Mouse (Mus musculus) cerebellum, adult 2 months (tissue): ENCODE results near the gene Kalrn. TPM values are rescaled to one million over a fixed set of nuclear protein-coding genes. Genes with fewer than 3 reads are reported as not detected.

Experiments used
- DNase-seq, 2 experiments: peaks; one replicate each; pipeline ENCODE4 v3.0.0; 2021
- H3K27ac ChIP-seq: fragments of 200-500 bp; 2 replicates; pipeline ENCODE4 v1.5.1; 2012; ENCODE audit warnings: low read length, control low read depth, inconsistent platforms; ENCODE audit not compliant: insufficient read depth
- H3K27me3 ChIP-seq: fragments of 200-500 bp; 2 replicates; pipeline ENCODE4 v1.6.1; 2012; ENCODE audit warnings: inconsistent platforms, mild to moderate bottlenecking, low read length, moderate library complexity; ENCODE audit not compliant: control insufficient read depth, insufficient read depth
- H3K4me1 ChIP-seq: fragments of 200-500 bp; 2 replicates; pipeline ENCODE4 v1.6.1; 2011; ENCODE audit warnings: low read length; ENCODE audit not compliant: control insufficient read depth, insufficient read depth
- H3K4me3 ChIP-seq: fragments of 200-500 bp; replicated peaks from 2 replicates; pipeline ENCODE3; 2011; ENCODE audit warnings: mild to moderate bottlenecking, low read depth, low read length, control low read depth; ENCODE audit not compliant: insufficient read depth
- CTCF ChIP-seq: fragments of 200-500 bp; IDR thresholded peaks from 2 replicates; pipeline ENCODE4 v1.5.1; 2011; ENCODE audit warnings: low read depth, mild to moderate bottlenecking, control low read depth, low read length, moderate library complexity, borderline replicate concordance; ENCODE audit not compliant: insufficient read depth
- POLR2A ChIP-seq: fragments of 200-500 bp; IDR thresholded peaks from 2 replicates; pipeline ENCODE4 v1.6.1; 2011; ENCODE audit warnings: low read length, control low read depth, borderline replicate concordance; ENCODE audit not compliant: insufficient read depth
- WGBS: fragments of 180-500 bp; shearing (Covaris S2); methylation state at CpG from one replicate; pipeline ENCODE4 v1.1.7; 2018; 5-methylcytosine and 5-hydroxymethylcytosine counted together
- polyA plus RNA-seq: library from polyadenylated mRNA; depleted of rRNA; stranded (reverse); fragments of >200 nt; gene quantifications from 2 replicates; pipeline ENCODE4 v1.2.3, GENCODE M21; 2012

Gene Kalrn
- polyA plus RNA-seq, 1 experiment = 17.9 TPM

- WGBS = 57% methylated on average over 8 of the region's 8 CpGs
These were observed 21.4 kb upstream of the Kalrn start for GRCm38 (mm10) chr16:34594597-34595262.

DNA sequence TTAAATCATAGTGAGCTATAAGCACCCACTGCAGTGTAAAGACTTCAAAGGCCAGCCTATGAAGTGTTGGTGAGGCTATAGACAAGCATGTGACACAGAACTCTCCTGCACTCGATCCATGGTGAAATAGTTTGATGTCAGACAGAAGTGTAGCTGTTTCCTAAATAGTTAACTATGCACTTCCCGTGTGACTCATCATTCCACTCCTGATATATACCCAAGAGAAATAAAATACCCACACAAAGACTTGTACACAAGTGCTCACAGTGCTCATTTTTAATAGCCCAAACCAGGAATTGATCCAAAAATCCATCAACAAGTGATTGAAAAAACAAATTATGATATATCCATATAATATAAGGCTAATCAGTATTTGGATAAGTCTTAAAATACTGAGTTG is 19.4 kb upstream of the Kalrn start:
- DNase-seq = no peak
- Histone ChIP-seq H3K27ac (no peak overlapping the region), H3K4me1 (no peaks in the 10 kb centered on the region), H3K27me3 (no peaks in the 10 kb centered on the region), H3K4me3 (no peak overlapping the region)
- TF ChIP-seq POLR2A (no peak), CTCF (no peak)
- 75% methylated on average over 2 of the region's 2 CpGs for WGBS

More at GRCm38 (mm10) chr16:34594597-34595262, 21.4 kb upstream of the Kalrn start:
- DNase-seq = no peak
- TF ChIP-seq CTCF (no peak), POLR2A (no peak)
- no peak overlapping the region for H3K27ac ChIP-seq
- H3K4me3 ChIP-seq = no peak overlapping the region
- no peaks in the 10 kb centered on the region for H3K27me3 ChIP-seq
- H3K4me1 ChIP-seq = no peaks in the 10 kb centered on the region

DNA sequence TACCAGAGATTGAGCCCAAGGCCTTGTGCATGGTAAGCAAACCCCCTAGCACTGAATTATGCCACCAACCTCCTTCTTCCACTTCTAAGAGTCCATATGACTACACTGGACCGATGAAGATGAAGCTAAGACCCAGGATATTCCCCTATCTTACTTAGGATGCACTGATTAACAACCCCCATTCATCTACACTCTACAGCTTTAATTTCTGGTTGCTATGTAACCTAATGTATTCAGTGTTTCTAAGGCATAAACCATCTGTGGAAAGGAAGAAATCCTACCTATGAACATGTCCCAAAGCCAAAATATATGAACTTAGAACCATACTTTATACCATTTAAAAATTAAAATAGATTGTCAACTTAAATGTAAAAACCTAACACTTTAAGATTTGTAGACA is 18.6 kb upstream of the Kalrn start:
- no peak for TF ChIP-seq CTCF
- no peak for TF ChIP-seq POLR2A
- no peak for DNase-seq
- WGBS = 89% methylated on average over 1 of the region's 1 CpGs

DNA sequence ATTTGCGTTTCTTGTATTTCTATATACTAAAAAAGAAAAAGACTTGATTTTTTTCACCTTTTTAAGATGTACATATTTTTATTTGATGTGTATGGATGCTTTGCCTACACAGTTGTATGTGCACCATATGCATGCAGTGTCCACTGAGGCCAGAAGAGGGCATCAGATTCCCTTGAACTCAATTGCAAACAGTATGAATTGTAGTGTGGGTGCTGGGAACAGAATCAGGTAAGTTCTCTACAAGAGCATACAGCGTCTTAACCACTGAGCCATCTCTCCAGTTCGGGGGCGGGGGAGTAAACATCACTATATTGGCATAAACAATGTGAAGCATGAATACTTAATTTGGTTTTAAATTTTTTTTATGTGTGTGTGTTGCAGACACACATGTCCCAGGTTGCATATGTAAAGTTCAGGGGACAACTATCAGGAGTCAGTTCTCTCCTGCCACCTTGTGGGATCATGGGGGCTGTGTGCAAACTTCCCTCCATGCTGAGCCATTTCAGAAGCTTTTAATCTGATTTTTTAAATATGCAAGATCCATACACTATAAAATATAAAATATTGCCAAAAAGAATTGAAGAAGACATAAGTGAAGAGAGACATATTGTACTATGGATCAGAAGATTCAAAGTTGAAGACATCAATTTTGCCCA is 6.5 kb upstream of the Kalrn start:
- no peaks in the 10 kb centered on the region for H3K27me3 ChIP-seq
- TF ChIP-seq CTCF = no peak
- TF ChIP-seq POLR2A = no peak
- H3K4me3 ChIP-seq = no peak overlapping the region
- H3K4me1 ChIP-seq = no peaks in the 10 kb centered on the region
- WGBS = 98% methylated on average over 4 of the region's 4 CpGs
- no peak overlapping the region for H3K27ac ChIP-seq
- no peak for DNase-seq

More for the DNA sequence above, 18.6 kb upstream of the Kalrn start:
- no peak overlapping the region for H3K4me3 ChIP-seq
- H3K27me3 ChIP-seq = no peaks in the 10 kb centered on the region
- no peak overlapping the region for H3K27ac ChIP-seq
- no peaks in the 10 kb centered on the region for H3K4me1 ChIP-seq

DNA sequence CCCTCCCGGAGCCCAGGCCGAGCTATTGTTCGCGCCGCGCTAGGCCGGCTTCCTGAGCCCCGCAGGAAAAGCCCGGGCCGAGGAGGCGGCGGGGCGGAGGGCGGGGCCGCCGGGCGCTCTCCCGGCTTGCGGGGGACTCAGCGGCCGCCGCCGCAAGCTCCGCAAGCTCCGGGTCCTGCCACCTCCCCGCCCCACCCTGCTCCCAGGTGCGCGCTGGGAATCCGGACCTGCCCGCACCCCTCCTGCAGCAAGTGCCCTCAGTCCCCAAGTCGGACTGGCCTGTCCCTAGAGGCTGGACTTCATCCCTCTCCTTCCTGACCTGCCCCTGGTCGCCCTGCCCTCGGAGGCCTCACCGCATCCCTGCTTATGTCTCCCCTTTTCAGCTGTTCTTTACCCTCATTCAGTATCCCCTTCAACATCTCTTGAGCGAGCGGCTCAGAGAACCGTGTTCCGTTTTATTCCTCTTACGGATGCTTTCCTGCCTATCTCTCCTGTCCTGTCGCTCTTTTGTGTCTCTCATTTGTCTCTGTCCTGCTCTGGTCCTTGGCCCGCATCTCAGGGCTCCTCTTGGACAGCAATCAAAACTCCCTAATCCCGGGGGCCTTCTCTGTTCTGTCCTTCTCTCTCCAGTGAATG is 642 bp upstream of the Kalrn start:
- Histone ChIP-seq H3K4me3 (peak overlapping the region; percentile 59), H3K4me1 (no peaks in the 10 kb centered on the region), H3K27me3 (no peaks in the 10 kb centered on the region; the same call in 1 of the 2 replicates), H3K27ac (no peak overlapping the region)
- DNase-seq = peak in 1 of 2 experiments; percentile 39
- under 1% methylated on average over 36 of the region's 42 CpGs for WGBS
- TF ChIP-seq POLR2A (no peak), CTCF (no peak)

DNA sequence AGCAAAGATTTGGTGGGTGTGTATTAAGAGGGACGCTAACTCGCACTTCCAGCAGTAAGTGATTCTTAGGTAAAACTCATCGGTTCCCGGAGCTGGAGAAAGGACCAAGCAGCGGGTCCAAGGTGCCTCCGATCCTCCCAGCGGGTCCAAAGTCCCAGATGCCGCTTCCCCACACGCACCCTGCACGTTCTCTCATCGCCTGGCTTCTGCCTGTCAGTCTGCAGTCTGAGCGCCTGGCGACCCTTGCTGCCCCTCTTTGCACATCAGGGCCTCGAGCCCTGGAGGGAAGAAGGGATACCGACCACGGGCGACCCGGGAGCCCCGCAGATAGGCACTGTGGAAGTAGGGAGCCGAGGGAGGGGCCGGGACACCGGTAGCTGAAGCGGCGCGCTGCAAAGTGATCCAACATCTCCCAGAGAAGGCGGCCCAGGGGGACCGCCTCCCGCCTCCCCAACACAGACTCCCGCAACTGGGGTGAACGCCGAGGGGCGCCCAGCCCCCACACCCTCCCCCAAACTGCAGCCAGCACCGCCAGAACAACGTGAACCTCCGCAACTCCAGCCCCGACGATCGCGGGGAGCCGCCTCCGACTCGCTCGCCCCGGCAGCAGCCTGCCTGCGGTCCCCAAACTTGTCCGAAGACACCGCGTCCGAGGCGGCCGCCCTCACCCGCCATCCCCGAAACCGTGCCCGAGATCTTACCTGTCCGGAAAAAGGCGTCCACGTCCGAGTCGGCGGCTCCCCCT is 754 bp downstream of the Kalrn start:
- peak; percentile 18 to 42 for DNase-seq
- TF ChIP-seq POLR2A = no peak
- TF ChIP-seq CTCF = no peak
- H3K27me3 ChIP-seq = no peaks in the 10 kb centered on the region; the same call in 1 of the 2 replicates
- no peaks in the 10 kb centered on the region for H3K4me1 ChIP-seq
- H3K27ac ChIP-seq = no peak overlapping the region
- peak overlapping the region; percentile 57 for H3K4me3 ChIP-seq
- WGBS = under 1% methylated on average over 61 of the region's 61 CpGs

- Histone ChIP-seq H3K27me3 (no peaks in the 10 kb centered on the region; the same call in 1 of the 2 replicates), H3K27ac (no peak overlapping the region), H3K4me1 (no peaks in the 10 kb centered on the region), H3K4me3 (no peak overlapping the region)
- 2% methylated on average over 10 of the region's 10 CpGs for WGBS
- no peak for DNase-seq
- TF ChIP-seq POLR2A (no peak), CTCF (0 out of 2 replicates have a peak, but pooled peaks have one; percentile 16)
These were observed 1.4 kb downstream of the Kalrn start for GRCm38 (mm10) chr16:34571931-34572405.
